Mouse (Mus musculus) stomach, postnatal 0 days (tissue): Measurements from ENCODE around the gene Olfr552.
A peak's percentile ranks its signal among the peaks of the same experiment; 100 is the strongest.

Experiments used
- CTCF ChIP-seq: IDR thresholded peaks from 2 replicates; pipeline ENCODE4 v1.5.1; 2016; ENCODE audit warnings: antibody characterized with exemption, low read depth, mild to moderate bottlenecking, moderate library complexity
- EP300 ChIP-seq: optimal IDR thresholded peaks from 2 replicates; pipeline ENCODE3; 2016; ENCODE audit warnings: antibody characterized with exemption

DNA sequence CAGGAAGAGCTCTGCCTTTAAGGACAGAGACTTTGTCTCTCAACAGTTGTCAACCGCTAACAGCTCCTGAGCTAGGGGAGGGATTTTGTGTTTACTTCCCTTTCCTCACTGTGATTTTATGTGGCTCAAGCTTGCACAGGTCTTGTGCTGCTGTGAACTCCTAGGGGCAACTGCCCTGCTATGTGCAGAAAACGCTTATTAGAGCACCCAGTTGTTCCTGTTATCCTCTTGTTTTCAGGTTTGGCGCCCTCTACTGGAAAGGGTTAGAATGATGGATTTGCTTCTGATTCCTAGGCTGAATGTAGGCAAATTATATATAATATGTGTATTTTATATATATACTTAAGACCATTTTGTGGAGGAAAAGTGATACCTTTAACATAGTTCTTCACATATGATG, 39.1 kb downstream of the Olfr552 start:
- TF ChIP-seq CTCF, result peak; percentile 77
- no peak for TF ChIP-seq EP300
